Mouse (Mus musculus) CH12.LX (cell line): ENCODE measurements around the gene Cyp2w1. TPM values are rescaled to one million over a fixed set of nuclear protein-coding genes. Genes with fewer than 3 reads are reported as not detected.

Experiments used
- DNase-seq: peaks from one replicate; pipeline ENCODE4 v3.0.0-alpha.2; 2013; ENCODE audit errors: extremely low read depth
- H3K27ac ChIP-seq: 2 replicates; pipeline ENCODE4 v1.5.1; 2012; ENCODE audit warnings: low read depth, mild to moderate bottlenecking, control low read depth, moderate library complexity; ENCODE audit not compliant: insufficient read depth
- H3K27me3 ChIP-seq: replicated peaks from 2 replicates; pipeline ENCODE3; 2012; ENCODE audit warnings: inconsistent platforms
- H3K36me3 ChIP-seq, 2 experiments: replicated peaks in 1 of 2; 2 replicates each; pipeline versions ENCODE3 to v1.6.1; 2012; ENCODE audit warnings: inconsistent platforms in 1 of 2, low read length in 1 of 2, mild to moderate bottlenecking in 1 of 2, mixed read lengths in 1 of 2, moderate library complexity in 1 of 2; ENCODE audit not compliant: control insufficient read depth in 1 of 2, insufficient read depth in 1 of 2
- H3K4me1 ChIP-seq, 2 experiments: 2 replicates each; pipeline ENCODE4 v1.6.1; 2012; ENCODE audit warnings: inconsistent platforms in 1 of 2, moderate library complexity in 1 of 2; ENCODE audit not compliant: insufficient read depth in 2 of 2, control insufficient read depth in 1 of 2
- H3K4me2 ChIP-seq: 2 replicates; pipeline ENCODE4 v1.6.1; 2012; ENCODE audit warnings: low read depth, mild to moderate bottlenecking, control low read depth; ENCODE audit not compliant: poor library complexity, insufficient read depth, severe bottlenecking
- H3K4me3 ChIP-seq, 3 experiments: fragments of 150-350 bp in 1 of 3; sonication (generic) in 1 of 3; replicated peaks in 1 of 3; 2 replicates each; pipeline versions ENCODE3 to v1.5.1; 2011 to 2012; ENCODE audit warnings: low read depth in 2 of 3, low read length in 2 of 3, mild to moderate bottlenecking in 2 of 3, moderate library complexity in 2 of 3, control low read depth in 1 of 3, improper control_type of control experiment in 1 of 3, inconsistent platforms in 1 of 3, mixed read lengths in 1 of 3; ENCODE audit not compliant: poor library complexity in 1 of 3
- H3K79me2 ChIP-seq: replicated peaks from 2 replicates; pipeline ENCODE4 v1.6.1; 2012; ENCODE audit warnings: mild to moderate bottlenecking, moderate library complexity; ENCODE audit not compliant: control insufficient read depth, poor library complexity, insufficient read depth, severe bottlenecking; ENCODE audit errors: extremely low read depth
- H3K9ac ChIP-seq: 2 replicates; pipeline ENCODE4 v1.6.1; 2012; ENCODE audit warnings: low read depth, mild to moderate bottlenecking, control low read depth, moderate library complexity; ENCODE audit not compliant: insufficient read depth
- H3K9me3 ChIP-seq: replicated peaks from 2 replicates; pipeline ENCODE3; 2012; ENCODE audit warnings: low read length, inconsistent platforms, mixed read lengths
- BHLHE40 ChIP-seq: IDR thresholded peaks from 2 replicates; pipeline ENCODE4 v1.6.1; 2011; ENCODE audit warnings: mild to moderate bottlenecking, low read depth, low read length, improper control_type of control experiment
- CHD2 ChIP-seq: IDR thresholded peaks from 2 replicates; pipeline ENCODE4 v1.6.1; 2011; ENCODE audit warnings: low read length, improper control_type of control experiment
- CTCF ChIP-seq, 2 experiments: IDR thresholded peaks in 1 of 2; conservative IDR thresholded peaks in 1 of 2; 2 replicates each; pipeline ENCODE4 v1.5.1; 2011 to 2012; ENCODE audit warnings: low read depth in 2 of 2, low read length in 2 of 2, improper control_type of control experiment in 1 of 2, inconsistent platforms in 1 of 2, mild to moderate bottlenecking in 1 of 2, moderate library complexity in 1 of 2
- ELF1 ChIP-seq: IDR thresholded peaks from 2 replicates; pipeline ENCODE4 v1.6.1; 2014; ENCODE audit warnings: low read depth, mild to moderate bottlenecking, inconsistent platforms, low read length, improper control_type of control experiment
- EP300 ChIP-seq: IDR thresholded peaks from 2 replicates; pipeline ENCODE4 v1.6.1; 2011; ENCODE audit warnings: low read length, improper control_type of control experiment
- GABPA ChIP-seq: IDR thresholded peaks from 2 replicates; pipeline ENCODE4 v1.6.1; 2012; ENCODE audit warnings: low read depth, low read length, improper control_type of control experiment, inconsistent platforms; ENCODE audit not compliant: insufficient replicate concordance
- HCFC1 ChIP-seq: IDR thresholded peaks from 2 replicates; pipeline ENCODE4 v1.6.1; 2012; ENCODE audit warnings: low read depth, mild to moderate bottlenecking, inconsistent platforms, low read length, improper control_type of control experiment
- IRF4 ChIP-seq: IDR thresholded peaks from 2 replicates; pipeline ENCODE4 v1.6.1; 2014; ENCODE audit warnings: low read depth, mild to moderate bottlenecking, inconsistent platforms, low read length, improper control_type of control experiment
- JUN ChIP-seq: IDR thresholded peaks from 2 replicates; pipeline ENCODE4 v1.6.1; 2011; ENCODE audit warnings: low read depth, mild to moderate bottlenecking, low read length, improper control_type of control experiment, moderate library complexity; ENCODE audit not compliant: insufficient read depth
- KAT2A ChIP-seq: IDR thresholded peaks from 2 replicates; pipeline ENCODE4 v1.6.1; 2012; ENCODE audit warnings: low read length, improper control_type of control experiment, inconsistent platforms; ENCODE audit not compliant: insufficient replicate concordance
- MAFK ChIP-seq: IDR thresholded peaks from 2 replicates; pipeline ENCODE4 v1.6.1; 2011; ENCODE audit warnings: low read length, improper control_type of control experiment; ENCODE audit not compliant: insufficient replicate concordance
- MAX ChIP-seq: IDR thresholded peaks from 2 replicates; pipeline ENCODE4 v1.6.1; 2011; ENCODE audit warnings: low read length, improper control_type of control experiment
- MXI1 ChIP-seq: IDR thresholded peaks from 2 replicates; pipeline ENCODE4 v1.6.1; 2011; ENCODE audit warnings: mild to moderate bottlenecking, low read depth, low read length, improper control_type of control experiment
- MYC ChIP-seq: IDR thresholded peaks from 2 replicates; pipeline ENCODE4 v1.6.1; 2011; ENCODE audit warnings: low read depth, mild to moderate bottlenecking, improper control_type of control experiment, low read length
- NELFE ChIP-seq: IDR thresholded peaks from 2 replicates; pipeline ENCODE4 v1.6.1; 2011; ENCODE audit warnings: low read depth, low read length, improper control_type of control experiment
- POLR2A ChIP-seq: IDR thresholded peaks from 2 replicates; pipeline ENCODE4 v1.6.1; 2011; ENCODE audit warnings: low read depth, mild to moderate bottlenecking, improper control_type of control experiment, low read length
- RCOR1 ChIP-seq: conservative IDR thresholded peaks from 2 replicates; pipeline ENCODE4 v1.6.1; 2012; ENCODE audit warnings: low read depth, mild to moderate bottlenecking, inconsistent platforms, low read length, improper control_type of control experiment
- SIN3A ChIP-seq: IDR thresholded peaks from 2 replicates; pipeline ENCODE4 v1.6.1; 2012; ENCODE audit warnings: low read length, improper control_type of control experiment, inconsistent platforms
- TBP ChIP-seq: conservative IDR thresholded peaks from 2 replicates; pipeline ENCODE4 v1.6.1; 2011; ENCODE audit warnings: low read depth, low read length, improper control_type of control experiment
- UBTF ChIP-seq: IDR thresholded peaks from 2 replicates; pipeline ENCODE4 v1.6.1; 2012; ENCODE audit warnings: low read depth, mild to moderate bottlenecking, inconsistent platforms, low read length, improper control_type of control experiment, moderate library complexity
- USF1 ChIP-seq: IDR thresholded peaks from 2 replicates; pipeline ENCODE4 v1.6.1; 2014; ENCODE audit warnings: low read depth, mild to moderate bottlenecking, inconsistent platforms, low read length, improper control_type of control experiment
- USF2 ChIP-seq: conservative IDR thresholded peaks from 2 replicates; pipeline ENCODE4 v1.6.1; 2011; ENCODE audit warnings: low read depth, low read length, improper control_type of control experiment
- ZC3H11A ChIP-seq: IDR thresholded peaks from 2 replicates; pipeline ENCODE4 v1.6.1; 2012; ENCODE audit warnings: low read depth, mild to moderate bottlenecking, inconsistent platforms, low read length, improper control_type of control experiment
- ZKSCAN1 ChIP-seq: IDR thresholded peaks from 2 replicates; pipeline ENCODE4 v1.6.1; 2012; ENCODE audit warnings: low read depth, inconsistent platforms, low read length, improper control_type of control experiment, borderline replicate concordance
- ZMIZ1 ChIP-seq: IDR thresholded peaks from 2 replicates; pipeline ENCODE4 v1.6.1; 2012; ENCODE audit warnings: low read depth, mild to moderate bottlenecking, inconsistent platforms, low read length, improper control_type of control experiment
- dilution Hi-C: fragments of 300-500 bp; cut with MboI; formaldehyde crosslinking; loops from 2 replicates; pipeline ENCODE4 v1.14.3; 2020; ENCODE audit warnings: low sequenced_read_pairs; ENCODE audit not compliant: extremely low pct_unique_long_range_greater_than_20kb, extremely low pct_ligation_motif_present
- in situ Hi-C: fragments of 300-500 bp; cut with MboI; formaldehyde crosslinking; loops from 3 replicates; pipeline ENCODE4 v1.14.3; 2019; ENCODE audit warnings: low sequenced_read_pairs, low pct_ligation_motif_present, low pct_unique_long_range_greater_than_20kb, mixed read lengths
- polyA plus RNA-seq: library from polyadenylated mRNA; unstranded; fragments of >175 nt; gene quantifications from 2 replicates; pipeline ENCODE4 v1.2.1, GENCODE M21; 2012; ENCODE audit warnings: low read depth; ENCODE audit not compliant: insufficient read length
- total RNA-seq, 2 experiments: library from RNA; depleted of rRNA; stranded (reverse); fragments of 300-350 nt in 1 of 2; fragments of >200 nt in 1 of 2; gene quantifications; 2 replicates each; pipeline ENCODE4 v1.2.3; 2012 to 2014

Gene Cyp2w1
- total and polyA plus RNA-seq, 3 experiments: not detected

- no peak for DNase-seq
- H3K36me3 ChIP-seq: peaks cover 0 to 58% of the 10 kb centered on the region in 2 experiments
- H3K4me2 ChIP-seq: no peak overlapping the region
- H3K4me3 ChIP-seq: no peak overlapping the region
- no peak overlapping the region for H3K9ac ChIP-seq
- in situ Hi-C loops: no loop called here
- no peaks in the 10 kb centered on the region for H3K27me3 ChIP-seq
- no peaks in the 10 kb centered on the region for H3K79me2 ChIP-seq
- H3K4me1 ChIP-seq: peaks cover 14 to 58% of the 10 kb centered on the region in 2 experiments
- dilution Hi-C loops: no loop called here
- H3K9me3 ChIP-seq: no peaks in the 10 kb centered on the region
- no peak for TF ChIP-seq BHLHE40
- no peak for TF ChIP-seq UBTF
- TF ChIP-seq JUN: no peak
- TF ChIP-seq POLR2A: no peak
- TF ChIP-seq HCFC1: no peak
- no peak for TF ChIP-seq MAX
- no peak for TF ChIP-seq ELF1
- no peak overlapping the region for H3K27ac ChIP-seq
Observed at GRCm38 (mm10) chr5:139402106-139402505, 49.7 kb downstream of the Cyp2w1 start.

- Histone ChIP-seq H3K27me3 (no peaks in the 10 kb centered on the region), H3K9ac (no peak overlapping the region), H3K79me2 (no peaks in the 10 kb centered on the region), H3K4me1 (peaks cover 12 to 58% of the 10 kb centered on the region in 2 experiments), H3K36me3 (peaks cover 0 to 60% of the 10 kb centered on the region in 2 experiments), H3K4me2 (no peak overlapping the region), H3K27ac (no peak overlapping the region), H3K4me3 (no peak overlapping the region), H3K9me3 (no peaks in the 10 kb centered on the region)
- TF ChIP-seq ZKSCAN1 (no peak), MXI1 (no peak), CHD2 (no peak), TBP (no peak), MYC (no peak), SIN3A (no peak), MAFK (no peak), USF2 (no peak), EP300 (no peak), RCOR1 (no peak), ZC3H11A (no peak), GABPA (no peak), KAT2A (no peak), CTCF (conservative IDR thresholded peaks at IDR 0.05 in 1 of 2, IDR thresholded peaks at IDR 0.05 in 1 of 2; ENCODE audit: low read depth in 2 of 2, low read length in 2 of 2) (no peak), HCFC1 (no peak), IRF4 (no peak), USF1 (no peak), NELFE (no peak), ZMIZ1 (no peak)
- in situ Hi-C loops (no loop called here), dilution Hi-C loops (no loop called here)
- DNase-seq: no peak
Observed at GRCm38 (mm10) chr5:139403692-139404260, 51.4 kb downstream of the Cyp2w1 start.
